Mouse (Mus musculus): ENCODE measurements around the gene Cnpy1. TPM values are rescaled to one million over a fixed set of nuclear protein-coding genes. Genes with fewer than 3 reads are reported as not detected.

The Cnpy1 gene
- polyA plus RNA-seq, 1 experiment: not detected

- Histone ChIP-seq H3K4me1 (ENCODE audit: control insufficient read depth, insufficient read depth, low read length) (no peaks in the 10 kb centered on the region), H3K4me3 (replicated peaks; ENCODE audit: control insufficient read depth, low read depth, low read length) (no peak overlapping the region), H3K27ac (ENCODE audit: control insufficient read depth, insufficient read depth, low read depth, low read length, poor library complexity) (no peak overlapping the region)
- WGBS: 4% methylated on average over 29 of the region's 29 CpGs
- TF ChIP-seq POLR2A (IDR thresholded peaks at IDR 0.05; ENCODE audit: borderline replicate concordance, control insufficient read depth, low read depth, low read length): no peak
- no peak for TF ChIP-seq CTCF (IDR thresholded peaks at IDR 0.05; ENCODE audit: control insufficient read depth, insufficient read depth, low read length)
Measured at GRCm38 (mm10) chr5:28210591-28211550, 34.7 kb downstream of the Cnpy1 start.

DNA sequence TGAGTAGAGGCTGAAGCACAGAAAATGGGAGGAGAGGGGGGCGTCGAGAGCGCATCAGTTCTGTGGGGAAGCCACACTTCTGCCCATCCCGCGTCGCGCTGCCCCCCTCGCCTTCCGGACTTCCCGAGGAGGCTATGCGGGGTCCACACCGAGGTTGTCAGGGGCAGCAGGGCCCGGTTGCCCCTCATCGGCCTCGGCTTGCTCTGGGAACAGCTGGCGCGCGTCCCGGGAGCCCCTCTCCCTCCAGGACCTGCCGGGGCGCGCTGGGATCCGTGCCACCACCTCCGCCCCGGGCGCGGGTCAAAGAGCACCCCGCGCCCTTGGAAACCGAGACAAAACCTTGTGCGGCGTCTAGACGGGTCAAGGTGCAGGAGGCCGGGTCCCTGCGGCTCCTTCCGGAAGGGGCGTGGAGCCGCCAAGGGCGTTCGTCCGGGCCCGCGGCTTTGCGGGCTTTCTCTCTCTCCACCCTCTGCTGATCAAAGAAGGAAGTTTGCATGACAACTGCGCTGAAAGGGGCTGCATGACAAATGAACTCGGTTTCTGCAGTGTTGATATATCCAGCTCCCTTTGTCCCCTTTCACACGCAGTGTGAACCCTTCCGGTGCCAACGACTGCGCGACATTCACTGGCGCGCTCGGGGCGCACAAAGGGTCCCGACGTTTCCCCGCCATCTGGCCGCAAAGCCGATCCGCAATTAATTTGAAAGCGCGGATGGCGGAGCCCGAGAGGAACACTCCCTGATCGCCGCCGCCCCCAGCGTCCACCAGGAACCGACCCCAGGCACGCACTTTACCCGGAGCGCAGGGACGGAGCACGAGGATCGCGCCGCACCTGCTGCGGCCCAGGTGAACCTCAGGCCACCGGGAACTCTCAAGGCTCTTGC, 35.8 kb downstream of the Cnpy1 start:
- no peak overlapping the region for H3K4me3 ChIP-seq (replicated peaks; ENCODE audit: control insufficient read depth, low read depth, low read length)
- WGBS: 1% methylated on average over 80 of the region's 80 CpGs

DNA sequence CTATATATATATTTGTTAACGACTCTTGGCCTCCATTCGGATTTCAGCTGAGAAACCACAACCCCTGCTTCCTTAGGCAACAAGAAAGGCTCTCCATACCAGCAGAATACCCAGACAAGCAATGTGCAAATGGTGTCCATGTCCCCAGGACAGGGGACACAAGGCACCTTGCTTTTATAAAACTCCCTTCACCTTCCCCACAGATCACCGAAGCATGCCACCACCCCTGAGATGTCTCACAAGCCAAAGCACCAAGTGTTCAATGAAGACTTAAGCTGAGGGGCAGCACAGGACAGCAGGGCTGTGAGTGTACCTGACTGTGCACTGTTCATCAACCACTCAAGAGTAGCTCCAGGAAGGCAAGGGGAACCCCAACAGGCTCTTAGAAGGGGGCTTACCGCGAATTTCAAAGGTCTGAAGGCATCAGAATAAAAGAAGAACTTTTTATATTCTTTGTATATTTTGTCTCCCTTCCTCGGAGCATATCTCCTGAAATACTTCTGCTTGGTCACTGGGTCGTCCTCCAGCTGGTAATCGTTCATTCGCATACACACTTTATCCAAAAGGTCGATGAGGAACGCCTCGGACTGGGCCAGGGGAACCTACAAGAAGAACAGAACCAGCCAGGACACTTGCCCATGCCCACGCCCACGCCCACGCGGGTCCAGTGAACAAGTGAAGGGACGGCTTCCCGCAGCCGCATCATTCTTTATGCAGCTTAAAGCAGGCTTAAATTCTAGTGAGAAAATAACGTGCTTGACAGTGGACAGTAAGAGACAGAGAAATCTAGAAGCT, 36.7 kb downstream of the Cnpy1 start:
- no peaks in the 10 kb centered on the region for H3K4me1 ChIP-seq (ENCODE audit: control insufficient read depth, insufficient read depth, low read length)
- no peak for TF ChIP-seq POLR2A (IDR thresholded peaks at IDR 0.05; ENCODE audit: borderline replicate concordance, control insufficient read depth, low read depth, low read length)
- no peak for TF ChIP-seq CTCF (IDR thresholded peaks at IDR 0.05; ENCODE audit: control insufficient read depth, insufficient read depth, low read length)
- WGBS: 15% methylated on average over 20 of the region's 20 CpGs
- H3K27ac ChIP-seq (ENCODE audit: control insufficient read depth, insufficient read depth, low read depth, low read length, poor library complexity): no peak overlapping the region
- no peak overlapping the region for H3K4me3 ChIP-seq (replicated peaks; ENCODE audit: control insufficient read depth, low read depth, low read length)

More for the DNA sequence above, 35.8 kb downstream of the Cnpy1 start:
- H3K27ac ChIP-seq (ENCODE audit: control insufficient read depth, insufficient read depth, low read depth, low read length, poor library complexity): no peak overlapping the region
- no peaks in the 10 kb centered on the region for H3K4me1 ChIP-seq (ENCODE audit: control insufficient read depth, insufficient read depth, low read length)
- TF ChIP-seq POLR2A (IDR thresholded peaks at IDR 0.05; ENCODE audit: borderline replicate concordance, control insufficient read depth, low read depth, low read length) (no peak), CTCF (IDR thresholded peaks at IDR 0.05; ENCODE audit: control insufficient read depth, insufficient read depth, low read length) (no peak)

DNA sequence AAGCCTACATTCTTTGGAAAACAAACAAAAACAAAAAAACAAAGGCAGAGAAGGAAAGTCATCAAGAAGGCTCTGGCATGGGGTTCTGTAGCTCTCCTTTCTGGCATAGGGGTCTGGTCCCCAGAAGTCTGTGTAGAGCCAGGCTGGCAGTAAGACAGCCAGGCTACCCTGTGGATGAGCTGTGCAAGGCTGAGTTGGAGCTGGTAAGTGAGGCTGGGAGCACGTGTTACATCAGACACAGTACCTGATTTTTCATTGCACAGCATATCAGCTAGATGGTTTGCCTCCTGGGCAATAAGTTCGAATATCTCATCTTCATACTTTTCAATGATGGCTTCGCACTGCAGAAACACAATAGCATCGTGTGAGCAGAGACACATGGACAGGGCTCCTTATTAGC, 38.6 kb downstream of the Cnpy1 start:
- 62% methylated on average over 4 of the region's 4 CpGs for WGBS
- H3K27ac ChIP-seq (ENCODE audit: control insufficient read depth, insufficient read depth, low read depth, low read length, poor library complexity): no peak overlapping the region
- H3K4me3 ChIP-seq (replicated peaks; ENCODE audit: control insufficient read depth, low read depth, low read length): no peak overlapping the region
- no peak for TF ChIP-seq POLR2A (IDR thresholded peaks at IDR 0.05; ENCODE audit: borderline replicate concordance, control insufficient read depth, low read depth, low read length)
- no peak for TF ChIP-seq CTCF (IDR thresholded peaks at IDR 0.05; ENCODE audit: control insufficient read depth, insufficient read depth, low read length)
- no peaks in the 10 kb centered on the region for H3K4me1 ChIP-seq (ENCODE audit: control insufficient read depth, insufficient read depth, low read length)

GRCm38 (mm10) chr5:28206448-28206847, 39.2 kb downstream of the Cnpy1 start:
- 39% methylated on average over 4 of the region's 4 CpGs for WGBS
- TF ChIP-seq CTCF (IDR thresholded peaks at IDR 0.05; ENCODE audit: control insufficient read depth, insufficient read depth, low read length) (no peak), POLR2A (IDR thresholded peaks at IDR 0.05; ENCODE audit: borderline replicate concordance, control insufficient read depth, low read depth, low read length) (no peak)
- Histone ChIP-seq H3K4me3 (replicated peaks; ENCODE audit: control insufficient read depth, low read depth, low read length) (no peak overlapping the region), H3K4me1 (ENCODE audit: control insufficient read depth, insufficient read depth, low read length) (no peaks in the 10 kb centered on the region), H3K27ac (ENCODE audit: control insufficient read depth, insufficient read depth, low read depth, low read length, poor library complexity) (no peak overlapping the region)

DNA sequence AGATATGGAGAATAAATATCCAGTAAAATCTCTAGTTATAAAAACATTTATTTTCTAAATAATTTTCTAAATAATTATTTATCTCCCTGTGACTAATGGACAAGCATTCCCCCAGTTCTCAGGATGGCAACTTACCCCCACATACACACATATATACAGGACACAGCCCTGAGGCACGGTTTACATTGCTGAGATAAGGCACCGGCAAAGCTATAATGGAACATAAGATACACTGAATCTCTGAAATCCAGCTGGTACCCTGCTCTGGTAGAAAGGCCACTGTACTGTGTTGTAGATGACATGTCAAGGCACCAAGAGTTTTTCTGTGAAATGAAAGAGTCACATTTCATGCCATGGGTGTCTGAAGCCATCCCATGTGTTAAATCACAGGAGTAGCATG, 40.9 kb downstream of the Cnpy1 start:
- Histone ChIP-seq H3K4me1 (ENCODE audit: control insufficient read depth, insufficient read depth, low read length) (no peaks in the 10 kb centered on the region), H3K27ac (ENCODE audit: control insufficient read depth, insufficient read depth, low read depth, low read length, poor library complexity) (no peak overlapping the region), H3K4me3 (replicated peaks; ENCODE audit: control insufficient read depth, low read depth, low read length) (no peak overlapping the region)
- WGBS: 78% methylated on average over 2 of the region's 2 CpGs
- no peak for TF ChIP-seq POLR2A (IDR thresholded peaks at IDR 0.05; ENCODE audit: borderline replicate concordance, control insufficient read depth, low read depth, low read length)
- no peak for TF ChIP-seq CTCF (IDR thresholded peaks at IDR 0.05; ENCODE audit: control insufficient read depth, insufficient read depth, low read length)

GRCm38 (mm10) chr5:28203086-28203485, 42.5 kb downstream of the Cnpy1 start:
- H3K4me3 ChIP-seq (replicated peaks; ENCODE audit: control insufficient read depth, low read depth, low read length): no peak overlapping the region
- no peak overlapping the region for H3K27ac ChIP-seq (ENCODE audit: control insufficient read depth, insufficient read depth, low read depth, low read length, poor library complexity)
- TF ChIP-seq CTCF (IDR thresholded peaks at IDR 0.05; ENCODE audit: control insufficient read depth, insufficient read depth, low read length) (no peak), POLR2A (IDR thresholded peaks at IDR 0.05; ENCODE audit: borderline replicate concordance, control insufficient read depth, low read depth, low read length) (no peak)
- WGBS: 55% methylated on average over 6 of the region's 6 CpGs
- H3K4me1 ChIP-seq (ENCODE audit: control insufficient read depth, insufficient read depth, low read length): no peaks in the 10 kb centered on the region; the same call in 1 of the 2 replicates

Measured in bone marrow, adult 2 months (tissue).